Mouse (Mus musculus) hindbrain, embryonic 14.5 days (tissue): ENCODE results near the gene Ranbp3. TPM values are rescaled to one million over a fixed set of nuclear protein-coding genes. Genes with fewer than 3 reads are reported as not detected.
"Not testable (repeated sequence)": the region's sequence is repeated elsewhere in the genome, so short reads cannot be mapped to it uniquely, and the experiment has no call there.

Source experiments
- ATAC-seq: fragments of 200-750 bp; cut with Nextera tagmentation; 2 replicates; pipeline ENCODE4 v1.8.0; 2017; ENCODE audit warnings: moderate number of reproducible peaks, mild to moderate bottlenecking, moderate TSS enrichment, moderate library complexity; ENCODE audit not compliant: low FRiP score
- DNase-seq: peaks from one replicate; pipeline ENCODE4 v3.0.0-alpha.2; 2015; ENCODE audit warnings: low spot score
- H3K27ac ChIP-seq: fragments of 300-500 bp; sonication (generic); 2 replicates; pipeline ENCODE4 v1.5.1; 2014; ENCODE audit warnings: mild to moderate bottlenecking, moderate library complexity
- H3K27me3 ChIP-seq: fragments of 300-500 bp; sonication (generic); 2 replicates; pipeline ENCODE4 v1.6.1; 2014; ENCODE audit warnings: mild to moderate bottlenecking, low read length, mixed read lengths; ENCODE audit not compliant: control insufficient read depth, insufficient read depth
- H3K36me3 ChIP-seq: fragments of 300-500 bp; sonication (generic); replicated peaks from 2 replicates; pipeline ENCODE4 v1.6.1; 2014; ENCODE audit not compliant: control insufficient read depth, insufficient read depth
- H3K4me1 ChIP-seq: fragments of 300-500 bp; sonication (generic); replicated peaks from 2 replicates; pipeline ENCODE4 v1.6.1; 2014; ENCODE audit warnings: antibody characterized with exemption, low read length, mixed read lengths; ENCODE audit not compliant: control insufficient read depth, insufficient read depth
- H3K4me2 ChIP-seq: fragments of 300-500 bp; sonication (generic); replicated peaks from 2 replicates; pipeline ENCODE4 v1.6.1; 2014; ENCODE audit warnings: mild to moderate bottlenecking, moderate library complexity
- H3K4me3 ChIP-seq: fragments of 300-500 bp; sonication (generic); replicated peaks from 2 replicates; pipeline ENCODE4 v1.5.1; 2014; ENCODE audit warnings: mild to moderate bottlenecking, low read length
- H3K9ac ChIP-seq: fragments of 300-500 bp; sonication (generic); 2 replicates; pipeline ENCODE4 v1.6.1; 2014
- H3K9me3 ChIP-seq: fragments of 300-500 bp; sonication (generic); 2 replicates; pipeline ENCODE4 v1.6.1; 2016; ENCODE audit warnings: low read length; ENCODE audit not compliant: control insufficient read depth
- WGBS: fragments of 180-500 bp; shearing (Covaris S2); extraction: QIAGEN DNeasy Blood & Tissue Kit; methylation state at CpG from one replicate; pipeline ENCODE4 v1.1.7; 2014; 5-methylcytosine and 5-hydroxymethylcytosine counted together
- polyA plus RNA-seq: library from polyadenylated mRNA; unstranded; fragments of >200 nt; fragmentation: Nextera tagmentation; extraction: Ambion mirVana; gene quantifications from 2 replicates; pipeline ENCODE4 v1.2.1, GENCODE M21; 2014

Ranbp3 gene
- 91.8 and 101 TPM in 2 replicates for polyA plus RNA-seq

- H3K9me3 ChIP-seq, result no peaks in the 10 kb centered on the region
- peak within 1 kb of the TSS; percentile 90 for H3K9ac ChIP-seq
- H3K4me2 ChIP-seq, result peak within 1 kb of the TSS; percentile 81
- H3K4me3 ChIP-seq, result peak within 1 kb of the TSS; percentile 71
- DNase-seq, result peak; percentile 99
- peak; percentile 91 for ATAC-seq
- WGBS, result under 1% methylated on average over 39 of the region's 66 CpGs
- H3K36me3 ChIP-seq, result peaks cover 20% of the 10 kb centered on the region; the same call in 1 of the 2 replicates
- peaks cover 6% of the 10 kb centered on the region; the same call in 1 of the 2 replicates for H3K27me3 ChIP-seq
- H3K27ac ChIP-seq, result peak within 1 kb of the TSS; percentile 90
- peaks cover 23% of the 10 kb centered on the region for H3K4me1 ChIP-seq
These were observed at the start of gene Ranbp3 for GRCm38 (mm10) chr17:56672941-56673646. TSS of gene Ranbp3 (plus strand) at chr17:56673294.

GRCm38 (mm10) chr17:56625495-56625894 is 47.6 kb upstream of the Ranbp3 start:
- Histone ChIP-seq H3K27ac (no peak overlapping the region), H3K4me1 (peaks cover 17% of the 10 kb centered on the region), H3K36me3 (peaks cover 30% of the 10 kb centered on the region), H3K27me3 (no peaks in the 10 kb centered on the region), H3K4me3 (peak overlapping the region; percentile 61; the same call in 1 of the 2 replicates), H3K9ac (no peak overlapping the region), H3K4me2 (peak overlapping the region; percentile 67), H3K9me3 (no peaks in the 10 kb centered on the region)
- DNase-seq (no peak), ATAC-seq (no peak)
- WGBS, result 89% methylated on average over 3 of the region's 3 CpGs

- no peak overlapping the region for H3K27ac ChIP-seq
- H3K4me2 ChIP-seq, result peak overlapping the region; percentile 67
- H3K9ac ChIP-seq, result peak overlapping the region; percentile 74
- H3K36me3 ChIP-seq, result peaks cover 22% of the 10 kb centered on the region
- peaks cover 17% of the 10 kb centered on the region for H3K4me1 ChIP-seq
- H3K9me3 ChIP-seq, result no peaks in the 10 kb centered on the region
- ATAC-seq (no peak), DNase-seq (no peak)
- WGBS, result 1% methylated on average over 32 of the region's 32 CpGs
- H3K4me3 ChIP-seq, result peak overlapping the region; percentile 61
- no peaks in the 10 kb centered on the region for H3K27me3 ChIP-seq
These were observed 46.8 kb upstream of the Ranbp3 start for GRCm38 (mm10) chr17:56626260-56626659.

- H3K4me3 ChIP-seq, result peak within 1 kb of the TSS; percentile 61
- WGBS, result under 1% methylated on average over 50 of the region's 51 CpGs
- H3K27ac ChIP-seq, result peak within 1 kb of the TSS; percentile 78
- H3K9ac ChIP-seq, result peak within 1 kb of the TSS; percentile 74
- no peaks in the 10 kb centered on the region for H3K27me3 ChIP-seq
- peak; percentile 99 for DNase-seq
- peaks cover 16% of the 10 kb centered on the region for H3K36me3 ChIP-seq
- H3K9me3 ChIP-seq, result no peaks in the 10 kb centered on the region
- peaks cover 17% of the 10 kb centered on the region for H3K4me1 ChIP-seq
- H3K4me2 ChIP-seq, result peak within 1 kb of the TSS; percentile 67
- ATAC-seq, result peak; percentile 93
These were observed 46.2 kb upstream of the Ranbp3 start, which contains the start of gene Lonp1 for GRCm38 (mm10) chr17:56626754-56627470. TSS of gene Lonp1 (minus strand) at chr17:56626887.

- peak within 1 kb of the TSS; percentile 78 for H3K27ac ChIP-seq
- DNase-seq (peak; percentile 47), ATAC-seq (peak; percentile 38; the same call in 1 of the 2 replicates)
- no peaks in the 10 kb centered on the region for H3K9me3 ChIP-seq
- WGBS, result 12% methylated on average over 26 of the region's 26 CpGs
- no peaks in the 10 kb centered on the region for H3K27me3 ChIP-seq
- peaks cover 17% of the 10 kb centered on the region for H3K4me1 ChIP-seq
- H3K9ac ChIP-seq, result peak within 1 kb of the TSS; percentile 34
- peaks cover 9% of the 10 kb centered on the region; the same call in 1 of the 2 replicates for H3K36me3 ChIP-seq
- H3K4me2 ChIP-seq, result peak within 1 kb of the TSS; percentile 67
- peak within 1 kb of the TSS; percentile 61 for H3K4me3 ChIP-seq
These were observed 45.4 kb upstream of the Ranbp3 start, which contains the start of gene Catsperd for GRCm38 (mm10) chr17:56627530-56628277. TSS of gene Catsperd (plus strand) at chr17:56628143.

DNA sequence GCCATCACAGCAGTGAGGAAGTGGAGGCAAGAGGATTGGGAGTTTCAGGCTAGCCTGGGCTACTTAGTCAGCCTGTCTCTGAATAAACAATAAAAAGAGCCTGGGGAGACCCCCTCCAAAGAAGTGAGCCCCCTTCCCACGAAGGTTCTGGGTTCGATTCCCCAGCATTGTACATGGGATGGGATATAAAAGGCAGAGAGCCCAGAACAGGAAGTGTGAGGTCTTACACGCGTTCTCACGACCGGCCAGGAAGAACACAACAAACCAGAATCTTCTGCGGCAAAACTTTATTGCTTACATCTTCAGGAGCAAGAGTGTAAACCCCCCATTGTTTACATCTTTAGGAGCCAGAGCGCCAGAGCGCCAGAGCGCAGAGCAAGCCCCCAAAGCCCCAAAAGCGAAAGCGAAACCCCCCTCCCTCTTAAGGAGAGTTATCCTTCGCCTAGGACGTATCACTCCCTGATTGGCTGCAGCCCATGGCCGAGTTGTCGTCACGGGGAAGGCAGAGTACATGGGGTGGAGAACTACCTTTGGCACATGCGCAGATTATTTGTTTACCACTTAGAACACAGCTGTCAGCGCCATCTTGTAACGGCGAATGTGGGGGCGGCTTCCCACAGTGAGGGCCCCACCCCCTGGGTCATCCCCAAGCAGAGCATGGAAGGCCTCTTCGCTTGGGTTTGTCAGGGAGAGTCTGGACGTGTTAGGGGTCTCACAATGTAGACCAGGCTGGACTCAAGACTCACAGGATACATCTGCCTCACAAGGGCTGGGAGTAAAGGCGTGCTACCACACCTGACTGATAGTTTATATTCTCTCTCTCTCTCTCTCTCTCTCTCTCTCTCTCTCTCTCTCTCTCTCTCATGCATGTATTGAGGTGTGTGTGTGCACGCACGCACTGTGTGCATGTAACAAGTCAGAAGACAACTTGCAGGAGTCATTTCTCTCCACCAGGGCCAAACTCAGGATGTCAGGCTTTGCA is 43.0 kb upstream of the Ranbp3 start:
- peaks cover 17% of the 10 kb centered on the region for H3K4me1 ChIP-seq
- not testable (repeated sequence) for H3K9me3 ChIP-seq, ATAC-seq, H3K36me3 ChIP-seq, H3K27ac ChIP-seq, H3K9ac ChIP-seq, H3K4me3 ChIP-seq, H3K27me3 ChIP-seq, H3K4me2 ChIP-seq, DNase-seq
- 89% methylated on average over 27 of the region's 27 CpGs for WGBS

GRCm38 (mm10) chr17:56631807-56632206 is 41.3 kb upstream of the Ranbp3 start:
- H3K9ac ChIP-seq, result no peak overlapping the region
- ATAC-seq (no peak), DNase-seq (no peak)
- H3K27me3 ChIP-seq, result no peaks in the 10 kb centered on the region
- H3K36me3 ChIP-seq, result no peaks in the 10 kb centered on the region
- no peak overlapping the region for H3K4me2 ChIP-seq
- peaks cover 6% of the 10 kb centered on the region; the same call in 1 of the 2 replicates for H3K4me1 ChIP-seq
- H3K9me3 ChIP-seq, result no peaks in the 10 kb centered on the region
- no peak overlapping the region for H3K4me3 ChIP-seq
- H3K27ac ChIP-seq, result no peak overlapping the region
- WGBS, result 58% methylated on average over 4 of the region's 4 CpGs

GRCm38 (mm10) chr17:56634023-56634422 is 39.1 kb upstream of the Ranbp3 start:
- H3K9ac ChIP-seq, result no peak overlapping the region
- H3K27me3 ChIP-seq, result no peaks in the 10 kb centered on the region
- ATAC-seq (no peak), DNase-seq (no peak)
- no peaks in the 10 kb centered on the region for H3K36me3 ChIP-seq
- no peak overlapping the region for H3K4me3 ChIP-seq
- no peak overlapping the region for H3K27ac ChIP-seq
- no peaks in the 10 kb centered on the region for H3K9me3 ChIP-seq
- H3K4me2 ChIP-seq, result no peak overlapping the region
- 85% methylated on average over 6 of the region's 6 CpGs for WGBS
- H3K4me1 ChIP-seq, result no peaks in the 10 kb centered on the region
